10 mouse cellular contexts compared by ENCODE assay signal in genomic region chr16:91825774-91826325, GRCm38 (mm10).
DNase-seq lines count a peak whose midpoint lies in the region; ATAC-seq and TF ChIP-seq lines count a peak whose summit lies in the region.
"Had no signal": no experiment of that assay in that cellular context is flagged by ENCODE, and none has a peak within 500 bp of the region (broad histone marks: within the 10 kb centered on the region; RNA-seq: fewer than 3 reads in every experiment).

No protein-coding gene starts in this region.

- peak; percentile 37 for DNase-seq in gastrocnemius, adult 2 months
- DNase-seq in gastrocnemius, postnatal 14 days: no peak
- peak; percentile 73 for DNase-seq in G1E (ENCODE audit: low spot score)
- DNase-seq in spleen, adult 12 weeks (ENCODE audit: low spot score): peak; percentile 52
- DNase-seq in layer of hippocampus, adult 9-10 months (ENCODE audit: low spot score): no peak
- DNase-seq in left cerebral cortex, postnatal 25 days (ENCODE audit: low spot score in 2 of 2): no peak
- DNase-seq in cerebellum, adult 9-11 months: no peak

- peaks cover 81% of the 10 kb centered on the region for H3K4me1 ChIP-seq in G1E (ENCODE audit: insufficient read depth, low read depth, low read length)
- peaks cover 73% of the 10 kb centered on the region for H3K4me1 ChIP-seq in liver, embryonic 12.5 days

- no peak for TF ChIP-seq CTCF in gastrocnemius, adult 2 months (IDR thresholded peaks at IDR 0.05)
- no peak for TF ChIP-seq CTCF in G1E (IDR thresholded peaks at IDR 0.05; ENCODE audit: low read depth, low read length)

- no peak overlapping the region; the same call in 1 of the 2 replicates for H3K9ac ChIP-seq in liver, embryonic 12.5 days

- H3K9me3 ChIP-seq in G1E (replicated peaks): no peaks in the 10 kb centered on the region
- no peaks in the 10 kb centered on the region for H3K9me3 ChIP-seq in liver, embryonic 12.5 days (replicated peaks)

- intact Hi-C loops in gastrocnemius, adult 2 months (cut with DNase I): no loop called here
- intact Hi-C loops in gastrocnemius, postnatal 14 days (cut with DNase I; ENCODE audit: low total_unique reads): no loop called here
- intact Hi-C loops in left cerebral cortex, postnatal 25 days (cut with DNase I): loop anchor here (5.0 kb wide), 1 partner anchor 61 kb away; no protein-coding TSS in a partner anchor

- H3K36me3 ChIP-seq in G1E (replicated peaks): peaks cover 42% of the 10 kb centered on the region
- peaks cover 89% of the 10 kb centered on the region for H3K36me3 ChIP-seq in liver, embryonic 12.5 days

- H3K4me2 ChIP-seq in liver, embryonic 12.5 days: no peak overlapping the region; the same call in 1 of the 2 replicates

- no peak overlapping the region for H3K4me3 ChIP-seq in gastrocnemius, adult 2 months
- H3K4me3 ChIP-seq in G1E (ENCODE audit: low read depth, low read length): no peak overlapping the region
- no peak overlapping the region for H3K4me3 ChIP-seq in liver, embryonic 12.5 days
- H3K4me3 ChIP-seq: heart, adult 2 months; myocyte had no signal

- ATAC-seq in G1E (ENCODE audit: extremely low read depth, insufficient number of reproducible peaks, low FRiP score, poor library complexity, severe bottlenecking): peak; percentile 92
- ATAC-seq in liver, embryonic 12.5 days: peak; percentile 62

- no peak overlapping the region for H3K27ac ChIP-seq in gastrocnemius, adult 2 months
- peak overlapping the region; percentile 64 for H3K27ac ChIP-seq in liver, embryonic 12.5 days
- H3K27ac ChIP-seq: heart, adult 2 months had no signal

- H3K27me3 ChIP-seq in G1E (ENCODE audit: insufficient read depth, low read length): no peaks in the 10 kb centered on the region
- no peaks in the 10 kb centered on the region; the same call in 1 of the 2 replicates for H3K27me3 ChIP-seq in liver, embryonic 12.5 days (replicated peaks)

- WGBS in liver, embryonic 12.5 days (ENCODE audit: insufficient replicate concordance): 16% methylated on average over 9 of the region's 9 CpGs

Comparison
In these comparisons a context has a peak if more than half of its experiments do, and no peak if none do; other contexts are left out.
1. DNase-seq: peak in gastrocnemius, adult 2 months (single experiment), G1E (single experiment) and spleen, adult 12 weeks (single experiment); none in gastrocnemius, postnatal 14 days (single experiment), layer of hippocampus, adult 9-10 months (single experiment), left cerebral cortex, postnatal 25 days (0 of 2) and cerebellum, adult 9-11 months (single experiment).